Mouse (Mus musculus) gastrocnemius, postnatal 10 days (tissue): ENCODE data around the gene Zfp583. TPM values are rescaled to one million over a fixed set of nuclear protein-coding genes. Genes with fewer than 3 reads are reported as not detected.
"Not testable (repeated sequence)": the region's sequence is repeated elsewhere in the genome, so short reads cannot be mapped to it uniquely, and the experiment has no call there.

Source experiments
- DNase-seq: peaks from one replicate; pipeline ENCODE4 v3.0.0; 2021; ENCODE audit warnings: mixed read lengths
- long read RNA-seq, 2 experiments: library from polyadenylated mRNA; stranded (forward); transcript quantifications; one replicate each; pipeline ENCODE4 v2.0.0; 2021
- total RNA-seq, 2 experiments: library from RNA; stranded (reverse); gene quantifications; 2 replicates each; pipeline ENCODE4 v1.2.3; 2021

Zfp583 gene
- 1 to 10 TPM in 1 of 2 experiments, under 1 TPM in 1; 0.47 to 1.0 TPM for total RNA-seq
- long read RNA-seq, experiment 1: 0 reads
- long read RNA-seq, experiment 2, partial matches to known transcripts: 0 of 1 reads
- long read RNA-seq, experiment 2, other reads (novel, unspliced or antisense): 0 of 1 reads

DNA sequence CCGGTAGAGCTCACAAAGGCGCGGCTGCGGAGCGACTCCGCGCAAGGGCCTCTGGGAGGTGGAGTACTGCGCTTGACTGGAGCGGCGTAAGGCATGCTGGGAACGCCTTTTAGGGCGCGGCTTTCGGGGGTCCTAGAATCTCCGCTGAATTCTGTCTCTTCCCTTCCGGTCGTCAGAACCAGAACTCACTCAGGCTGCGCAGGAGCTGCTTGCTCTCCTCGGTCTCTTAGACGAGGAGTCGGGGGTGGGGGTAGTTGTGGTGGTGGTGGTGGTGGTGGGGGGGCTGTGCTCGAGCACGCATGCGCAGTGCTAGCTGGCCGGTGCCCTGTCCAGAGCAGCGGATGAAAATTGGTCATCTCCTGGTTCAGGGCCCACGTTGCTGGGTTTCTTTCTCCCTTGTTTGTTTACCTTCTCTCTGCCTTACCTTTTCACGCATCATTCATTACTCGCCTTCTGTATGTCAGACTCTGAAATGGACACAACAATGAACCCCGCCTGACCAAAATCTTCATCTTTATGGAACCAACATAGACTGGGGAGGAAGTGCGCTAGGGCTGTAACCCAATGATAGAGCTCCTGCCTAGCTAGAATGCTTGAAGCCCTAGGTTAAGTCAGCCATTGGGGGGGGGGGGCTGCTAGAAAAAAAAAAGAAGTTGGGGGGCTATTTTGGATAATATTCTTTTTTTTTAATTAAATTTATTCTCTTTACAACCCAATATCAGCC lies at the start of gene Zfp583:
Gene Zfp583 (minus strand): TSS at position 53 of the 724 bp plus-strand sequence.
- DNase-seq: peak; percentile 71

DNA sequence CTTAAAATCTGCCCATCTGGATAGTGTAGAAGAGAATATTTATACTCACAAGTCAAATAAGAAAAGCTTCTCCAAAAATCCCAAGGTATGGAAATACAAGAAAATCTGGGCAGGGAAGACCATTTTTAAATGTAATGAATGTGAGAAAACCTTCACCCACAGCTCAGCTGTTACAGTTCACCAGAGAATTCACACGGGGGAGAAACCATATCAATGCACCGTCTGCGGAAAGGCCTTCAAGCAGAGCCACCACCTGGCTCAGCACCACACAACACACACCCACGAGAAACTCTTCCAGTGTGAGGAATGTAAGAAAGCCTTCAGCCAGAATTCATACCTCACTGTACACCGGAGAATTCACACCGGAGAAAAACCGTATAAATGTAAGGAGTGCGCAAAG lies 47.4 kb upstream of the Zfp583 start:
- DNase-seq: no peak

DNA sequence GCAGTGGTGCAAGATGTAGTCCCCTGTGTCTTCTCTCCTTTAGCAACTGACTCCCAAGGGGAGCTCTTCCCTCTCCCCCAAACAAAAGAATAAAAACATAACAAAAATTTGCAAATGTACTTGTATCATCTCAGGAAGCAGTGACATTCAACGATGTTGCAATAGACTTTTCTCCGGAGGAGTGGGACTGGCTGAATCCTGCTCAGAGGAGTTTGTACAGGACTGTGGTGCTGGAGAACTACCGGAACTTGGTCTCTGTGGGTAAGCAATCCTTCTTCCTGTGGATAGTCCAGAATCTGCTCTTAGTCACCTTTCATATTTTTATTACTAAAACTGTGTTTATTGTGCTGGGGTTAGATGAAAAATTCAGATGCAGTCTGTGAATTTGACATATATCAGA lies 41.9 kb upstream of the Zfp583 start:
- DNase-seq: no peak

DNA sequence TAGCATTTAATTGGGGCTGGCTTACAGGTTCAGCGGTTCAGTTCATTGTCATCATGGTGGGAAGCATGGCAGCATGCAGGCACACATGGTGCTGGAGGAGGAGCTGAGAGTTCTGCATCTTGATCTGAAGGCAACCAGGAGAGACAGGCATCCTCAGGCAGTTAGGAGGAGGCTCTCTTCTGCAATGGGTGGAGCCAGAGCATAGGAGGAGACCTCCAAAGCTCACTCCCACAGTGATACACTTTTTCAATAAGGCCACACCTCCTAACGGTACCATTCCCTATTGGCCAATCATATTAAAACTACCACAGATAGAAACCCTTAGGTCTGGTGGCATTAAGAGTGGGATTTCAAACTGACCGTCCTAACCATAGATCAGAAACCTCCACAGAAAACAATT lies 38.4 kb upstream of the Zfp583 start:
- DNase-seq: no peak

DNA sequence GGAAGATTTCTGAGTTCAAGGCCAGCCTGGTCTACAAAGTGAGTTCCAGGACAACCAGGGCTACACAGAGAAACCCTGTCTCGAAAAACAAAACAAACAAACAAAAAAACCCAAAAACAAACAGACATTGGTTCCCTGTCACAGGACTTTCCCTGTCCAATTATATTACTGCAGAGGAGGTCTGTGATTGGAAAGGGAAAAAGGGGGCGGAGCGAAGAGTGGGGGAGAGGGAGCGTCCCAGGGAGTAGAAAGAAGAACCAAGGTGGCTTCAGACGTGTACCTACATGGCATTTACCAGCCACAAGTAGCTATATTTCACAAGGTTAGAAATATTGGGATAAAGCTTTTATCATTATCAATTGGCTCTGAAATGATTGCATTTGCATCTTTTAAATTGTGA lies 37.1 kb upstream of the Zfp583 start:
- DNase-seq: not testable (repeated sequence)

DNA sequence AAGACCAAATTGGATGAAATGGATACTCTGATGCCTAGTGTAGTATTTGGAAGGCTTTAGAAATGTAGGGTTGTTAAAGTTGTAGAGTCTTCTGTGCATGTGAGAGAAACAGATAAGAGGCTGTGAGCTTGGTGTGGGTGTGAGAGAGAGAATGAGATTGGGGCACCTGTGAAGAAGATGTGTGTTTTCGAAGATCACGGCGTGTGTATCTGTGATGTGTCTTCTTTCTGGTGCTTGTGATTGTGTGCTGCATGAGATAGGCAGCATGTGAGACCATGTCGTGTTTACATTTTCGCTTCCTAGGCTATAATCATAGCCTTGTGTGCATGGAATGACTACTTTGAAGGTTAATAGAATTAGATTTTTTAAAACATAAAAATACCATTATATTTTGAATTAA lies 36.1 kb upstream of the Zfp583 start:
- no peak for DNase-seq

DNA sequence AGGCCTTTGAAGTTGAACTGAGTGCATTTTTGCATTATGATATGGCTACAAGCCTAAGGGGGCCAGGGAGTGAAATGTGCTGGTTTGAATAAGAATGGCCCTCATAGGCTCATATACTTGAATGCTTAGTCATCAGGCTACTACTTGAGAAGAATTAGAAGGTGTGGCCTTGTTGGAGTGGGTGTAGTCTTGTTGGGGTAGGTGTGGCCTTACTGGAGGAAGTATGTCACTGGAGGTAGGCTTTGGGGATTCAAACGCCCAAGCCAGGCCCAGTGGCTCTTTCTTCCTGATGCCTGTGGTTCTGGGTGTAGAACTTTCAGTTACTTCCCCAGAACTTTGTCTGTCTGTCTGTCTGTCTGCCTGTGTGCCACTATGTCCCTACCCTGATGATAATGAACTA lies 33.7 kb upstream of the Zfp583 start:
- no peak for DNase-seq

DNA sequence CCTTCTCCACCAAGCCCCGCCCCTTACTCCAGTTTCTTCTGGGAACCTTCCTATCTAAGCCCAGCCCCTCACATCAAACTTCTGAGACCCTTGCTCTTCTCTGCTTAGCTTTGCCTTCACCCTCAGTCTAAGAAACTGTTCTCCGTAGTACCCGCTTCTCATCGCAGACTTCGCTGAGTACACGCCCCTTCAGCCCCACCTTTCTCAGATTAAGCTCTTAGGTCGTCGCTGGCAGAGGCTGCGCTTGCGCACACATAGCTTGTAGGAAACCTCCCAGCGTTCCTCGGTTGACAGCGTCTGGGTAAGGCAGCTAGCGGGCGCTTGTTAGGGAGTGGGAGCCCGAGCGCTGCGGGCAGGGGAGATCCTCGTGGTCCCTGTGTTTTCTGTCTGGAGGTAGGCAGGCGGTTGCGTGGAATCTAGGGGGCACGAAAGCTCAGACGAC lies 32.0 kb upstream of the Zfp583 start, which contains the start of gene Zfp78:
Gene Zfp78 (plus strand): TSS at position 234 of the 442 bp plus-strand sequence.
- peak; percentile 69 for DNase-seq

DNA sequence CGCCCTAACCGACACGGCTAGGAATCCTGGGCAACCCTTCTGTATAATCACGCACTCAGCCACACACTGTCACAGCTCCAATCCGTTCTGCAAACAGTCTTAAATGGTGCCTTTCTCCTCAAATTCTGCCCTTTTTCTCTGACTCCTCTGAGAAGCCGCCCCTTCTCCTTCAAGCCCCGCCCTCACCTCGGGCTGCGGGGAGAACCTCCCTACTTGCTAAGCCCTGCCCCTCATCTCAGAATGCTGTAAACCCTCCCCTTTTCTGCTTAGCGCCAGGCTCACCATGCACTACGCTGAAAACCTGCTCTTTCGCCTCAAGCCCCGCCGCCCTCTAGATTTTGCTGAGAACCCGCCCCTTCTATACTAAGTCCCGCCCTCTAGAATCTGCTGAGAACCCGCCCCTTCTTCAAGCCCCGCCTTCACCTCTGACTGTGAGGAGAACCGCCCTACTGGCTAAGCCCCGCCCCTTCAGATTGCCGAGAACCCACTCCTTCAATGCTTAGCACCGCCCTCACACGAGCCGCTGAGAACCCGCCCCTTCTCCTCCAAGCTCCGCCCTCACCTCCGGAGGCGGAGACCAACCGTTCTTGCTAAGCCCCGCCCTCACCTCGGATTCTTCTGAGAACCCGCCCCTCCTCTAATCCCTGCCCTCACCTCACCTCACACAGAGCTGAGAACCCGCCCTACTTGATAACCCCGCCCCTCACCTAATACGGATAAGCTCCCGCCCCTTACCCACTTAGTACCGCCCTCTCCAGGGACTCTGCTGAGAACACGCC lies 31.4 kb upstream of the Zfp583 start:
- DNase-seq: peak; percentile 92

DNA sequence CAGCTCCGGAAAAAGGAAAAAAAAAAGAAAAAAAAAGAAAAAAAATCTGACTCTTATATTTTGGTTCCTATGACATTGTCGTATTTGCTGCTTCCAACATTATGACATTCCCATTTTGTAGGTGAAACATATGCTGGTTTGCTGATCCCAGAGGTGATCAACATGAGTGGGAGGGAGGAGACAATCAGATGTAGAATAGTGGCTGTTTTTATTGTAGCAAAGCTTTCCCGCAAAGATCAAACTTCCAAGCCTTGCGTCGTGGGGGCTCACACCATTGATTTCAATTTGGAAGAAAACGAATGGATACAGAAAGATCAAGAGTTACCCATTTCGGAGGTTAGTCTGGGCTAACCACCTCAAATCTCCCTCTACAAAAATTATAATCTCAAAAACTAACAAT lies 30.7 kb upstream of the Zfp583 start:
- no peak for DNase-seq

DNA sequence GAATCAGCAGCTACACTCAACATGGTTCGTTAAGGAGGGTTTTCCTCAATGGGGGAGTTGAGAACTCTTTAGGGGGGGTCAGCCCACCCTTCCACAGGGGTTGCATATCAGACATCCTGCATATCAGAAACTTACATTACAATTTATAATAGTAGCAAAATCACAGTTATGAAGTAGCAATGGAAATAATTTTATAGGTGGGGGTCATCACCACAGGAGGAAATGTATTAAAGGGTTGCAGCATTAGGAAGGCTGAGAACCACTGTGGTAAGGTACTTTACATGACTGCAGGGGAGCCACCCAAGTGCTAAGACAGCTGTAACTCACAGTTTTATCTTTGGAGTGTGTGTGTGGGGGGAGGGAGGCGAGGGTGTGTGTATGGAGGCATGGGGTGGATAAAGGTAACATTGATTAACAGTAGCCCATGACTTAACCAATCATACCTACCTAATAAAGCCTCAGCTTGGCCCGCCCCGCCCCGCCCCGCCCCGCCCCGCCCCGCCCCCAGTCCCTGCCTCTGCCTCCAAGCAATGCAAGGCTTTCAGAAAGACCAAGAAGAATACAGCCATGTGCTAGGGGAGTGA lies 29.5 kb upstream of the Zfp583 start:
- no peak for DNase-seq

DNA sequence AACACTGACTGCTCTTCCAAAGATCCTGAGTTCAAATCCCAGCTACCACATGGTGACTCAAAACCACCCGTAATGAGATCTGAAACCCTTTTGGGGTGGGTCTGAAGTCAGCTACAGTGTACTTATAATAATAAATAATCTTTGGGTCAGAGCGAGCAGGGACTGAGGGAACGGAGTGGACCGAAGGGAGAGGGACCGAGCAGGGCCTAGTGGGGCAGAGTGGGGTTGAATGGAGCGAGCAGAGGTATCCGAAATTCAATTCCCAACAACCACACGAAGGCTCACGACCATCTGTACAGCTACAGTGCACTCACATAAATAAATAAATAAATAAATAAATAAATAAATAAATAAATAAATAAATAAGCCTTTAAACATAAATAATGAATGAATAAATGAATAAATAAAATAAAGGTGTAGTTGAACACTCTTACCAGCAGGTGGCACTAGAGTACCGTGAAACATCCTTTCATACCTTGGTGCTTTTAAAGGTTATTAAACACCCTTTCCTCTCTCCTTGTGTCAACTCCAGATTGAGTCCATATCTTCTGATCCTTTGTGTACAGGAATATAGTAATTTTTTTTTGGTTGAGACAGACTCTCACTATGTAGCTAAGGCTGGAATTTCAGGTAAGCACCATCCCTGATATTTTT lies 28.0 kb upstream of the Zfp583 start:
- DNase-seq: no peak

DNA sequence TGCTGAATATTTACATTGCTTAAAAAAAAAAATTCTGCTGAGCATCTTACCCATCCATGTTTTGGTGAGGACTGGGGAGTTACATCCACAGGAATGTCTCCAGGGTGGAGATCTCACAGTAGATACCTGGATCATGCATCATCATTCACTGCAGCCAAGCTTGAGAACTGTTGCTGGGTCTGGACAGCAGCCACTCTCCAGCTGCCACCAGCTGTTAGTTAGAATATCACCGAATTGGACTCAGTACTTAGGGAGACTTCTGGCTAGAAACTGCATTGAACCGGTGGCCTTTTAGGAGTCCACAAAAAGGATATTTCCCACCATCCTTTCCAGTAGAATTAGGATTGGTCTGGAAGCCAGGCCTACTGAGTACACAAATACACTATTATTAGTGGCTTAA lies 27.0 kb upstream of the Zfp583 start:
- DNase-seq: no peak

DNA sequence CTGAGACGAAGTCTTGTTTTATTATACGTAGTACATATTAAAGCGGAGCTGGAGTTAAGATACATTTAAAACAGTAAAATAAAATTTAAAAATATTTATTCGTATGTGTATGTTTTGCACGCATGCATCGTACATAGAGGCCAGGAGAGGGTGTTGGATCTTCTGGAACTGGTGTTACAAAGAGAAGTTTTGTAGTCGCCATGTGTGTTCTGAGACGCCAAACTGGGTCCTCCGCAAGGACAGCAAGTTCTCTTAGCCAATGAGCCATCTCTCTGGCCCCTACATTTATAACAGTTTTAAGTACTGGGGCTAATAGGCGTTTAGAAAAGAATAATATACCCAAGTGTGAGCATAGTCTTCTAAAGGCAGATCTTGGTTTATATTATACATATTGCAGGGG lies 13.0 kb upstream of the Zfp583 start:
- no peak for DNase-seq

DNA sequence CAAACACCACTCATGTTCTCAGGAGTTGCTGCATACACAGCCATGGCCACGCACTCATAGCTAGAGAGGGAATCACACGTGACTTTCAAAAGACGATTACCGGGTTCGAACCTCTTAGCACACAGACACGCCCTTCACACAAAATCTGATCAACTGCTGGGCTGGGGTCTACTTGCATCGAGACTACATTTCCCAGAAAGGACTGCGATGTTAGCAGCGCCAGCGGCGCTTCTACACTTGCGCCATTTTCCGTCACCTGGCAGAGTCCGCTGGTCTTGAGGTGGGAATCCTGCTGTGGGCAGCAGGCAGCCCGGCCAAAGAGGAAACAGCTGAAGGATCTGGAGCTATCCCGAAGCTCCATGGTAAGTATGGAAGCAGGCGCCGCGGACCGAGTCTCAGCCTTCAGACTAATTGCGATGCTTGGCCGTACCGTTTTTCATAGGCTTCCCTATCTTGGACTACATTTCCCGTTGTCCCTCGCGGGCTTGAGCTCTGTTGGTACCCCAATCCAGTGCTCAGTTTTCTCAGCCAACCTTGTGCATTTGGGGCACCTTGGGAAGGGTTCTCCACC lies 12.5 kb upstream of the Zfp583 start, which contains the start of gene Gm3854:
Gene Gm3854 (plus strand): TSS at position 259 of the 571 bp plus-strand sequence.
- peak; percentile 17 for DNase-seq

DNA sequence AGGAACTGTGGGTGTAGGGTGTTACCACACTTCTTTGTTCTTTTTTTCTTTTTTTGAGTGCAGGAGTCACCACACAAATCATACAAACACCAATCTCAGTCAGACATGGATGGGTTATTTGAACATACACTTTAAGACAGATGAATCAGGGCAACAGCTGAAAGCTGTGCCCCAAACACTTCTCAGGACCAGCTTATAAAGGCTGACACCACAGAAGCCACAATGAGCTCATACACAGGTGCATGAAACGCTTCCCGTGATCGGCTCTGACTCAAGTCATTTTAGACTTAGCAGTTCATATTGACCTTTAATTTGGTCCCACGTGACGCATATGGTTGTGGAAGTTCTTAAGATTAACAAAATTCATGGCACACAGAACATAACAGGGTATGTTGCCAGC lies 8.8 kb upstream of the Zfp583 start:
- no peak for DNase-seq

DNA sequence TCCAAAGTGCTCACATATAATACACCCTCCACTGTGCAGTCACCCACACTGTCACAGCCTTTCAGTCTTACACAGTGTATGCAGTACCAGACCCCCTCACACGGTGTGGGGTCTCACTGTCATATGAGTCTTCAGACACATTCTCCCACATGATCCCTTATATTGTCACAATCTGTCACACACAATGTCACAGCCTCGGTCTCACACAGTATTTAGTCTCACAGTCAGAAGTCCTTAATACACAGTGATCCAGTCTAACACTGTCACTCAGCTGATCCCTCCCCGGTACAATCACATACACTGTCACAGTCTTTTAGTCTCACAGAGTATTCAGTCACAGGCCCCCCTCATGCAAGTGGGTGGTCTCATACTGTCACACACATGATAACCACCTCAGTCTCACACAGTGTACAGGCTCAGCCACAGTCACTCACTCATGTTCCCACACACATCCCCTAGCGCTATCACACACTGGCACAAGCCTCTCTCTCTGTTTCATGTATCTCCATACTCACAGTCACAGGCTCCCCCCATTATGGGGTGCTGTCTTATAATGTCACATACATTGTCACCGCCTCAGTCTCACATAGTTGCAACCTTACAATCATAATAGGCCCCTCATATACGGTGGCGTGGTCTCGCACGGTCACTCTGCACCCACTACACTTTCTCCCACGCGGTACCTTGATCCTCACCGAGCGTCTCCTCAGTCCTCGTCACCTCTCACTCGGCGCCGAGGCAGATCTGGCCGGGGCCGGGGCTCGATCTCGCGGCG lies 440 bp downstream of the Zfp583 start:
- no peak for DNase-seq

DNA sequence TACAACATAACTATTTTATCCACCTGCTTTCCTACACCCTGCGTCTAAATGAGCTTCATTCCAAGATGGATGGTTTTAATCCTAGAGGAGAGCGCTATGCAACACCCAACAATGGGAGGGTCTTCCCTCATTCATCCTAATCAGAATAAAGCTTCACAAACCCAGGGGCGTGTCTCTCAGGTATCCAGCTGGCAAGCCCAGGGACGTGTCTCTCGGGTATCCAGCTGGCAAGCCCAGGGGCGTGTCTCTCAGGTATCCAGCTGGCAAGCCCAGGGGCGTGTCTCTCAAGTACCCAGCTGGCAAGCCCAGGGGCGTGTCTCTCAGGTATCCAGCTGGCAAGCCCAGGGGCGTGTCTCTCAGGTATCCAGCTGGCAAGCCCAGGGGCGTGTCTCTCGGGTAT lies 30.3 kb downstream of the Zfp583 start:
- DNase-seq: not testable (repeated sequence)

DNA sequence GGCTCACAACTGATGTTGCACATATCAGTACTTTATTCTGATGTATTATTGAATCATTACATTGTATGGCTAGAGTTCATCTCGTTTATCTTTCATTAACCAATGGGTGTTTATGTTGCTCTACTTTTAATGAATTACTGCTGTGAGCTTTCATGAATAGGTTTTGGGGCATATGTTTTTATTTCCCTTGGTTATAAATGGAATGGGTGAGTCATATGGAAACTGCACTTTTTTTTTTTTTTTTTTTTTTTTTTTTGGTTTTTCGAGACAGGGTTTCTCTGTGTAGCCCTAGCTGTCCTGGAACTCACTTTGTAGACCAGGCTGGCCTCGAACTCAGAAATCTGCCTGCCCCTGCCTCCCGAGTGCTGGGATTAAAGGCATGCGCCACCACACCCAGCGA lies 40.0 kb downstream of the Zfp583 start:
- not testable (repeated sequence) for DNase-seq

DNA sequence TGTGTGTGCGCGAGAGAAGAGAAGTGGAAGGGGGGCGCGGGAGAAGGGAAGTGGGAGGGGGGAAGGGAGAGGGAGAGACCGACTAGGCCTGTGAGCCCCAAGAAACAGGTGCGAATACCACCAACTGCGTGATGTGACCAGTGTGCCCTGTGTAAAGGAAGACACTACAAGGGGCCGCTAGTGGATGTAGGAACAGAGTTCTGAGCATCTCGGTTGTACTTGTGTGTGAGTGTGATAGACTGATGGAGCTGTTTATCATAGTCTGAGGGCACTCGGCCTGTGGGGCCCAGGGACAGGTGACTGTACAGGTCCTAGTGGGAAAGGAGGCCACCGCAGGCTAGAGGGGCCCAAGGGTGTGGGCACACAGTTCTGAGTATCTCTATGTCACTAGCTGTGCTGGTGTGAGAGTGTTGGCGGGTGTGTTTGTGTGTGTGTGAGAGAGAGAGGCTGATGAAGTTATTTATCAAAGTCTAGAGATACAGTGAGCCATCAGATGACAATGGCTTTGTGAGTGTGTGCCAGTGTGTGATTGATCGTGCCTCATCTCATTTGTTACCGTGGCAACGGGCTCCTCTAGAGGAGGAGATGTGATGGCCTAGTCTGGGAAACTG lies 44.1 kb downstream of the Zfp583 start:
- no peak for DNase-seq
